Mouse (Mus musculus) splenic B cell, adult 2 months (primary cell): ENCODE measurements around the gene Fibp.

Source experiments
- DNase-seq: peaks from one replicate; pipeline ENCODE4 v3.0.0-alpha.2; 2011; ENCODE audit warnings: low read depth, low spot score
- H3K27me3 ChIP-seq: 2 replicates; pipeline ENCODE4 v1.6.1; 2012; ENCODE audit warnings: mild to moderate bottlenecking, low read length, moderate library complexity, mixed read lengths; ENCODE audit not compliant: control insufficient read depth, poor library complexity, insufficient read depth, severe bottlenecking
- H3K36me3 ChIP-seq: 2 replicates; pipeline ENCODE4 v1.6.1; 2012; ENCODE audit warnings: mild to moderate bottlenecking, low read length, moderate library complexity, mixed read lengths; ENCODE audit not compliant: control insufficient read depth, poor library complexity, insufficient read depth, severe bottlenecking

The Fibp gene

GRCm38 (mm10) chr19:5448354-5449150 is 11.9 kb upstream of the Fibp start:
- Histone ChIP-seq H3K27me3 (no peaks in the 10 kb centered on the region), H3K36me3 (no peaks in the 10 kb centered on the region)
- peak; percentile 49 for DNase-seq

- Histone ChIP-seq H3K27me3 (no peaks in the 10 kb centered on the region), H3K36me3 (no peaks in the 10 kb centered on the region; the same call in 1 of the 2 replicates)
- no peak for DNase-seq
Measured at GRCm38 (mm10) chr19:5449673-5450072, 10.7 kb upstream of the Fibp start.

- H3K36me3 ChIP-seq: no peaks in the 10 kb centered on the region; the same call in 1 of the 2 replicates
- no peaks in the 10 kb centered on the region for H3K27me3 ChIP-seq
- no peak for DNase-seq
Measured at GRCm38 (mm10) chr19:5451766-5452165, 8.6 kb upstream of the Fibp start.

GRCm38 (mm10) chr19:5455037-5455436 is 5.4 kb upstream of the Fibp start:
- DNase-seq: no peak
- H3K36me3 ChIP-seq: no peaks in the 10 kb centered on the region; the same call in 1 of the 2 replicates
- no peaks in the 10 kb centered on the region for H3K27me3 ChIP-seq

- Histone ChIP-seq H3K36me3 (no peaks in the 10 kb centered on the region; the same call in 1 of the 2 replicates), H3K27me3 (no peaks in the 10 kb centered on the region)
- DNase-seq: no peak
Measured at GRCm38 (mm10) chr19:5455568-5455967, 4.8 kb upstream of the Fibp start.

GRCm38 (mm10) chr19:5456241-5456921 is 4.0 kb upstream of the Fibp start:
- H3K27me3 ChIP-seq: no peaks in the 10 kb centered on the region
- no peak for DNase-seq
- H3K36me3 ChIP-seq: no peaks in the 10 kb centered on the region; the same call in 1 of the 2 replicates

DNA sequence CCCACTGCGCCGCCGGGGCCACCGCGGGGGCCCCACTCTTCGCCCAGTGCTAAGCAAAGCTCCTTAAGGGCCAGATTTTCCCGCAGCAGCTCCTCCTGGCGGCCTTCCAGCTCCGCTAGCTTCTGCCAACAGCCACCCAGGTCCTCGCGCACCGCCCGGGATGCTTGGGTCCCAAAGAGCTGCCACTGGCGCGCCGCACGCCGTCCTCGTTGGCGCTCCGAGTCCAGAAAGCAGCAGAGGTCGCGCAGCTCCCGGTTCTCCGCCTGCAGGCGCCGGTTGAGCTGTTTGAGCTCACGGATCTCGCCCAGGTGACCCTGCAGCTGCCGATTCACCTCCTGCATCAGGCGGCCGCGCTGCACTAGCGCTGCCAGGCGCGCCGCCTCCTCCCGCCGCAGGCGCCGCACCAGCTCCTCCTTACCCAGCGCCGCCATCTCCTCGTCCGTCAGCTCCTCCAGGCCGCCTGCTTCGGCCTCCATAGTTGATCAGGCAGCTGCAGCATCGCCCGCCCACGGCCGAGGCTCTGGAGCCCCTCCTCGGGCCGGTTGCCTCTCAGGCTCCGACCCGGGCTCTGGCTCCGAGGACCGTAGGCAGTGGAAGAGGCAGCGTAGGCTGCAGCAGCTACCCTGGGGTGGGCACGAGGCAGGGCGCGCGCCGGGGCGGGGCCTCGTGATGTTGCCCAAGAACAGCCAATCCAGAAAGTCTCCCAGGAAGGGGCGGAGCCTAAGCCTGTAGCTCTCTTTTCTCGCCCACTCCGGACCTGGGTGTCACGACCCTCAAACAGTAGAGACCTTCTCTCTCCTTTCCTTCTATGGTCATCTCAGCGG is 3.3 kb upstream of the Fibp start:
- Histone ChIP-seq H3K27me3 (no peaks in the 10 kb centered on the region), H3K36me3 (no peaks in the 10 kb centered on the region; the same call in 1 of the 2 replicates)
- peak; percentile 91 for DNase-seq

DNA sequence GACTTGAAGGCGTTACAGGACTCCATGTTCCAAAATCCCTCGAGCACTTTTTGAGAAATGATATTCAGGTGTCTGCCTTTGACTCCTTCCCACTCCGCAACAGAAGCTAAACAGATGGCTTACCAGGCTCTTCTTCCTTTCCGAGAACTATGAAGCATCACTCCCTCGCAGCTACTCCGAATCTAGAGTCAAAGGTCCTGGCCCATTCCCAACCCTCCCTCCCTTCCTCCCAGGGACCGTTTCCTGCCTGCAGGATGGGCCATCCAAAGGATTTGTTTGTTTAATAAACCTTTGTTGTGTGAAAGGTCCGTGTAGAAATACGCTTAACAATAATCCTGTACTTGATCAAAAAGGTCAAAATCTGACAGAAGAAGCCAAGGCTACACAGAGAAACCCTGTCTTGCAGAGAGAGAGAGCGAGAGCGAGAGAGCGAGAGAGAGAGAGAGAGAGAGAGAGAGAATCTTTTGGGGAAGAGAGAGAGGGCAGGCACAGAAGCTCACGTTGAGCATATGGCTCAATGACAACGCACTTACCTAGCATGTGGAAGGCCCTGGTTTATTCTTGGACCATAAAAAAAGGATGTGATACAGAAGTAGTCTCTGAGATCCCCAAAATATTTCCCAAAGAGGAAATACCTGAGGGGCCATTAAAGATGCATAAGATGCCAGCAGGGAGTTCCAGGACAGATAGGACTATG is 2.5 kb upstream of the Fibp start, which contains the start of gene Ccdc85b:
Ccdc85b (minus strand) TSS at position 149 of the 697 bp plus-strand sequence.
- DNase-seq: peak; percentile 23
- no peaks in the 10 kb centered on the region; the same call in 1 of the 2 replicates for H3K36me3 ChIP-seq
- H3K27me3 ChIP-seq: no peaks in the 10 kb centered on the region

GRCm38 (mm10) chr19:5459019-5459418 is 1.4 kb upstream of the Fibp start:
- DNase-seq: no peak
- no peaks in the 10 kb centered on the region; the same call in 1 of the 2 replicates for H3K36me3 ChIP-seq
- no peaks in the 10 kb centered on the region for H3K27me3 ChIP-seq

- H3K36me3 ChIP-seq: peaks cover under 1% of the 10 kb centered on the region; the same call in 1 of the 2 replicates
- no peak for DNase-seq
- H3K27me3 ChIP-seq: no peaks in the 10 kb centered on the region
Measured at GRCm38 (mm10) chr19:5459896-5460295, 519 bp upstream of the Fibp start.

DNA sequence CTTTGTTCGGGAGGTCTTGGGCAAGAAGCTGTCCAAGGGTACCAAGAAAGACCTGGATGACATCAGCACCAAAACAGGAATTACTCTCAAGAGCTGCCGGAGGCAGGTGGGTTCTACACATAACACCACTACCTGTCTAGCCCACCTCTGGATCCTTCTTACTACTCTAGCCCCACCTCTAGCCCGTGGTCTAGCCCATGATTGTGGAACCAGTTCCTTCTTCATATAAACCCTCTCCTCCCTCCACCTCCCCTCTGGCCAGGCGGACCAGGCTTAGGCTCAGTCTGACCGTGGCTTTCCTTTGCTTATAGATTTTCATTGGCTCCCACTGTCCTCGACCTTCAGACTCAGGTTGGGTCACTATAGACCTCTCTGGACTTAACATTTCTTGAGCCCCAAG is 996 bp downstream of the Fibp start:
- Histone ChIP-seq H3K27me3 (no peaks in the 10 kb centered on the region), H3K36me3 (peaks cover 8% of the 10 kb centered on the region; the same call in 1 of the 2 replicates)
- no peak for DNase-seq

DNA sequence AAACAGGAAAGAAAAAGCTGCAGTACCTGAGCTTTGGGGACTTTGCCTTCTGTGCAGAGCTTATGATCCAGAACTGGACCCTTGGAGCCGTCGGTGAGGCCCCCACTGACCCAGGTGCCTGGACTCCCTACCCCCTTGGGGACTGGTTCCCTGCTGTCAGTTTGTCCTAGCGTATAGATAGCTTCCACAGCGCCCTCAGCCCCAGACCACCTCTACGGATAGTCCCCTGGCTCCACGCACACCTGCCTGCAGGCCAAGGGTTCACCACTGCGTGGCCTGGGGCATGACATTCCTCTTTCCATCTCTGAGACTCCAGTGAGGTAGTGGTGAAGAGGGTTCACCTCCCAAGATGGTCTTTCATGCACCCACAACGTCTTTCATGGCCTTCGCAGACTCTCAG is 2.8 kb downstream of the Fibp start:
- peaks cover 8% of the 10 kb centered on the region; the same call in 1 of the 2 replicates for H3K36me3 ChIP-seq
- H3K27me3 ChIP-seq: no peaks in the 10 kb centered on the region
- DNase-seq: no peak

GRCm38 (mm10) chr19:5463791-5464562 is 3.6 kb downstream of the Fibp start:
- peak; percentile 71 for DNase-seq
- Histone ChIP-seq H3K27me3 (no peaks in the 10 kb centered on the region), H3K36me3 (peaks cover 8% of the 10 kb centered on the region; the same call in 1 of the 2 replicates)
